ENCODE assay signal across 7 mouse cellular contexts in genomic region chr13:107887366-107888230, GRCm38 (mm10).
DNase-seq lines count a peak whose midpoint lies in the region; ATAC-seq and TF ChIP-seq lines count a peak whose summit lies in the region.

No protein-coding gene starts in this region.

- H3K4me3 ChIP-seq in C2C12 (ENCODE audit: insufficient read depth, poor library complexity, severe bottlenecking) (peak overlapping the region; percentile 41), CH12.LX (replicated peaks in 1 of 3; ENCODE audit: low read depth in 2 of 3, low read length in 2 of 3, poor library complexity in 1 of 3) (peak overlapping the region; percentile 53 to 100 (median 77)), macrophage (ENCODE audit: inconsistent target) (peak overlapping the region; percentile 52)
- H3K4me3 ChIP-seq in forebrain, postnatal 0 days (ENCODE audit: low read depth, low read length) = peak overlapping the region; percentile 93

- no peak for TF ChIP-seq RAD21 in CH12.LX (IDR thresholded peaks at IDR 0.05; ENCODE audit: low read depth, low read length)

- peaks cover 21% of the 10 kb centered on the region for H3K79me3 ChIP-seq in C2C12 (ENCODE audit: low read depth)

- H3K79me2 ChIP-seq in C2C12 (ENCODE audit: control insufficient read depth, insufficient read depth) (peaks cover 40% of the 10 kb centered on the region), CH12.LX (replicated peaks; ENCODE audit: control insufficient read depth, extremely low read depth, insufficient read depth, poor library complexity, severe bottlenecking) (peaks cover 11% of the 10 kb centered on the region), macrophage (ENCODE audit: inconsistent target) (peaks cover 58% of the 10 kb centered on the region)

- no peaks in the 10 kb centered on the region for H3K36me3 ChIP-seq in C2C12 (ENCODE audit: control insufficient read depth, insufficient read depth)
- H3K36me3 ChIP-seq in CH12.LX (replicated peaks in 1 of 2; ENCODE audit: control insufficient read depth in 1 of 2, insufficient read depth in 1 of 2, low read length in 1 of 2) = peaks cover 0 to 3% of the 10 kb centered on the region in 2 experiments
- no peaks in the 10 kb centered on the region for H3K36me3 ChIP-seq in forebrain, postnatal 0 days (ENCODE audit: insufficient read depth)
- H3K36me3 ChIP-seq in macrophage (ENCODE audit: inconsistent target) = no peaks in the 10 kb centered on the region

- in situ Hi-C loops in CH12.LX (cut with MboI; ENCODE audit: low pct_ligation_motif_present, low pct_unique_long_range_greater_than_20kb, low sequenced_read_pairs) = loop anchor here (25.0 kb wide), 2 partner anchors 425 kb away; partner anchors contain the start of gene Depdc1b

- no peak overlapping the region for H3ac ChIP-seq in C2C12 (ENCODE audit: control insufficient read depth, insufficient read length, low read depth)

- TF ChIP-seq EP300 in CH12.LX (IDR thresholded peaks at IDR 0.05; ENCODE audit: low read length) = no peak

- dilution Hi-C loops in CH12.LX (cut with MboI; ENCODE audit: extremely low pct_ligation_motif_present, extremely low pct_unique_long_range_greater_than_20kb, low sequenced_read_pairs) = no loop called here

- no peak for TF ChIP-seq POLR2A in CH12.LX (IDR thresholded peaks at IDR 0.05; ENCODE audit: low read depth, low read length)

- H3K4me2 ChIP-seq in CH12.LX (ENCODE audit: insufficient read depth, low read depth, poor library complexity, severe bottlenecking) = peak overlapping the region; percentile 99
- peak overlapping the region; percentile 51 for H3K4me2 ChIP-seq in forebrain, postnatal 0 days (ENCODE audit: low read depth)

- ATAC-seq in forebrain, postnatal 0 days = no peak

- no peak for DNase-seq in CH12.LX (ENCODE audit: extremely low read depth)
- DNase-seq in forebrain, postnatal 0 days = no peak
- DNase-seq in left cerebral cortex, postnatal 4 days = no peak
- no peak for DNase-seq in gastrocnemius, postnatal 10 days
- no peak for DNase-seq in spleen, postnatal 4 days (ENCODE audit: low spot score in 2 of 2)

- H3K27ac ChIP-seq in CH12.LX (ENCODE audit: insufficient read depth, low read depth) (no peak overlapping the region), macrophage (no peak overlapping the region)
- H3K27ac ChIP-seq in forebrain, postnatal 0 days (ENCODE audit: low read depth, low read length) = peak overlapping the region; percentile 95

- 0% methylated on average over 16 of the region's 16 CpGs for WGBS in forebrain, postnatal 0 days
- WGBS in macrophage (ENCODE audit: missing documents) = 35% methylated on average over 13 of the region's 16 CpGs

- H3K9me3 ChIP-seq in CH12.LX (replicated peaks; ENCODE audit: low read length) = no peaks in the 10 kb centered on the region
- H3K9me3 ChIP-seq in forebrain, postnatal 0 days (ENCODE audit: low read length) = no peaks in the 10 kb centered on the region

- TF ChIP-seq CTCF in C2C12 (IDR thresholded peaks at IDR 0.05; ENCODE audit: control insufficient read depth, insufficient read depth, insufficient read length) (no peak), CH12.LX (conservative IDR thresholded peaks at IDR 0.05 in 1 of 2, IDR thresholded peaks at IDR 0.05 in 1 of 2; ENCODE audit: low read depth in 2 of 2, low read length in 2 of 2) (no peak)
- no peak for TF ChIP-seq CTCF in forebrain, postnatal 0 days (IDR thresholded peaks at IDR 0.05; ENCODE audit: low read depth)

- peaks cover 0 to 16% of the 10 kb centered on the region in 2 experiments; a peak in 2 of 4 replicates for H3K4me1 ChIP-seq in CH12.LX (ENCODE audit: control insufficient read depth in 1 of 2, insufficient read depth in 2 of 2)
- peaks cover 17% of the 10 kb centered on the region for H3K4me1 ChIP-seq in forebrain, postnatal 0 days (ENCODE audit: insufficient read depth)

- intact Hi-C loops in left cerebral cortex, postnatal 4 days (cut with DNase I) = loop anchor here (5.0 to 10.0 kb wide), 3 partner anchors 123 to 783 kb away; no protein-coding TSS in a partner anchor

- H3K9ac ChIP-seq in CH12.LX (ENCODE audit: insufficient read depth, low read depth) = peak overlapping the region; percentile 58; the same call in 1 of the 2 replicates
- peak overlapping the region; percentile 90 for H3K9ac ChIP-seq in forebrain, postnatal 0 days

- H3K27me3 ChIP-seq in C2C12 (ENCODE audit: control insufficient read depth, insufficient read depth, insufficient read length) = no peaks in the 10 kb centered on the region
- peaks cover 32% of the 10 kb centered on the region for H3K27me3 ChIP-seq in CH12.LX (replicated peaks)
- H3K27me3 ChIP-seq in forebrain, postnatal 0 days (ENCODE audit: insufficient read depth, low read length) = no peaks in the 10 kb centered on the region

TF ChIP-seq in C2C12, 6 proteins besides CTCF, POLR2A, EP300 and RAD21:
- TF ChIP-seq MAX (IDR thresholded peaks at IDR 0.05) (no peak), CEBPB (IDR thresholded peaks at IDR 0.05; ENCODE audit: low read depth) (no peak), MYOG (IDR thresholded peaks at IDR 0.05; ENCODE audit: control insufficient read depth, extremely low read depth, insufficient read length) (no peak), FOSL1 (IDR thresholded peaks at IDR 0.05; ENCODE audit: insufficient read depth, low read length, poor library complexity, severe bottlenecking) (no peak), MYOD1 (IDR thresholded peaks at IDR 0.05; ENCODE audit: control insufficient read depth, insufficient read length, low read depth) (no peak), USF1 (IDR thresholded peaks at IDR 0.05; ENCODE audit: low read depth) (no peak)

TF ChIP-seq in CH12.LX, 34 proteins besides CTCF, POLR2A, EP300 and RAD21:
- TF ChIP-seq CHD1 (IDR thresholded peaks at IDR 0.05; ENCODE audit: low read depth, low read length) = no peak
- TF ChIP-seq E2F4 (IDR thresholded peaks at IDR 0.05; ENCODE audit: insufficient replicate concordance, low read depth, low read length) = no peak
- no peak for TF ChIP-seq NELFE (IDR thresholded peaks at IDR 0.05; ENCODE audit: low read depth, low read length)
- TF ChIP-seq ZKSCAN1 (IDR thresholded peaks at IDR 0.05; ENCODE audit: borderline replicate concordance, low read depth, low read length) = no peak

Comparison
In these comparisons a context has a peak if more than half of its experiments do, and no peak if none do; other contexts are left out.
1. H3K4me3 ChIP-seq: peak in every context shown above with its lines; median percentile 93 in forebrain, postnatal 0 days; 77 in CH12.LX; 52 in macrophage; 41 in C2C12.